Mouse (Mus musculus): ENCODE measurements around the gene Ccdc194. TPM values are rescaled to one million over a fixed set of nuclear protein-coding genes. Genes with fewer than 3 reads are reported as not detected.
"Not testable (repeated sequence)": the region's sequence is repeated elsewhere in the genome, so short reads cannot be mapped to it uniquely, and the experiment has no call there.

Gene Ccdc194
- polyA plus RNA-seq, 1 experiment: 0.04 TPM

DNA sequence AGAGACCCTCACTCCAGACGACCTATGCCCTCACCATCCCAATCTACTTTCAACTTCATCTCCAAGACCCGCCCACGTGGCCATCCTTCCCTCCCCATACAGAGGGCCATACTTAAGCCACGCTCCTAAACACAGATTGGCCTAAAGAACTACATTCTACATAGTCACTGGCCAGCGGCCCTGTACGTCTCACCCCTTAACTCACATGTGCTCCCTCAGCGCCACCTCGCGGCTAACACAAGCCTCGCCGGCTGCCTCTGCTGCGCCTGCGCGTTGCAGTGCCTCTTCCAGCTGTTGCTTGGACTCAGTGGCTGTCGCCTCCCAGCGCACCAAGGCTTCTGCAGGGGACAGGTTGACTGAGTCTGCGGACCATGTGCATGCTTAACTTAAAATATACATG, 3.9 kb downstream of the Ccdc194 start:
- TF ChIP-seq TCF3 (IDR thresholded peaks at IDR 0.05; ENCODE audit: insufficient read length, low read depth) (peak; percentile 59), E2F4 (IDR thresholded peaks at IDR 0.05; ENCODE audit: insufficient read depth) (no peak), MYOG (IDR thresholded peaks at IDR 0.05; ENCODE audit: control insufficient read depth in 1 of 3, insufficient read depth in 1 of 3, insufficient read length in 2 of 3, low read depth in 2 of 3) (peak; percentile 38 to 87 (median 83)), MYOD1 (IDR thresholded peaks at IDR 0.05; ENCODE audit: control insufficient read depth in 1 of 3, insufficient read length in 2 of 3, low read depth in 2 of 3) (peak; percentile 84 to 98 (median 98)), TCF12 (IDR thresholded peaks at IDR 0.05; ENCODE audit: insufficient read depth, poor library complexity, severe bottlenecking) (peak; percentile 28), CEBPB (IDR thresholded peaks at IDR 0.05; ENCODE audit: insufficient read depth, poor library complexity, severe bottlenecking) (no peak), SRF (IDR thresholded peaks at IDR 0.05; ENCODE audit: control insufficient read depth, insufficient read length, low read depth) (no peak), MAX (IDR thresholded peaks at IDR 0.05; ENCODE audit: low read depth) (no peak), USF1 (IDR thresholded peaks at IDR 0.05; ENCODE audit: low read depth) (peak; percentile 79)
- Histone ChIP-seq H3ac (ENCODE audit: control insufficient read depth, insufficient read length) (no peak overlapping the region), H3K27me3 (ENCODE audit: control insufficient read depth, insufficient read depth, insufficient read length) (peaks cover 8% of the 10 kb centered on the region), H3K79me2 (ENCODE audit: control insufficient read depth, insufficient read depth) (no peaks in the 10 kb centered on the region), H3K4me2 (ENCODE audit: low read depth) (peak overlapping the region; percentile 76), H3K36me3 (ENCODE audit: control insufficient read depth, insufficient read depth) (no peaks in the 10 kb centered on the region), H3K4me3 (peak overlapping the region; percentile 4)

GRCm38 (mm10) chr8:71519037-71519825, 6.3 kb downstream of the Ccdc194 start:
- not testable (repeated sequence) for H3K4me3 ChIP-seq; H3K79me2 ChIP-seq (ENCODE audit: control insufficient read depth, insufficient read depth); H3K27me3 ChIP-seq (ENCODE audit: control insufficient read depth, insufficient read depth, insufficient read length); H3K4me2 ChIP-seq (ENCODE audit: low read depth); H3ac ChIP-seq (ENCODE audit: control insufficient read depth, insufficient read length); H3K36me3 ChIP-seq (ENCODE audit: control insufficient read depth, insufficient read depth)

- Histone ChIP-seq H3ac (ENCODE audit: control insufficient read depth, insufficient read length) (no peak overlapping the region), H3K79me2 (ENCODE audit: control insufficient read depth, insufficient read depth) (no peaks in the 10 kb centered on the region), H3K4me2 (ENCODE audit: low read depth) (no peak overlapping the region), H3K4me3 (no peak overlapping the region), H3K36me3 (ENCODE audit: control insufficient read depth, insufficient read depth) (no peaks in the 10 kb centered on the region), H3K27me3 (ENCODE audit: control insufficient read depth, insufficient read depth, insufficient read length) (peaks cover 3% of the 10 kb centered on the region)
- no peak for TF ChIP-seq POLR2AphosphoS2 (IDR thresholded peaks at IDR 0.05; ENCODE audit: insufficient read length, low read depth)
- no peak for TF ChIP-seq TCF12 (IDR thresholded peaks at IDR 0.05; ENCODE audit: insufficient read depth, poor library complexity, severe bottlenecking)
- no peak for TF ChIP-seq MYOG (IDR thresholded peaks at IDR 0.05; ENCODE audit: control insufficient read depth in 1 of 3, insufficient read depth in 1 of 3, insufficient read length in 2 of 3, low read depth in 2 of 3)
- TF ChIP-seq MYOD1 (IDR thresholded peaks at IDR 0.05; ENCODE audit: control insufficient read depth in 1 of 3, insufficient read length in 2 of 3, low read depth in 2 of 3): no peak
- TF ChIP-seq MAX (IDR thresholded peaks at IDR 0.05; ENCODE audit: low read depth): no peak
- TF ChIP-seq POLR2A (IDR thresholded peaks at IDR 0.05; ENCODE audit: insufficient read length, low read depth): no peak
- TF ChIP-seq CEBPB (IDR thresholded peaks at IDR 0.05; ENCODE audit: insufficient read depth, poor library complexity, severe bottlenecking): no peak
Observed at GRCm38 (mm10) chr8:71516786-71517185, 8.7 kb downstream of the Ccdc194 start.

- H3K36me3 ChIP-seq (ENCODE audit: control insufficient read depth, insufficient read depth): no peaks in the 10 kb centered on the region
- no peak overlapping the region for H3K4me3 ChIP-seq
- no peak overlapping the region for H3ac ChIP-seq (ENCODE audit: control insufficient read depth, insufficient read length)
- no peaks in the 10 kb centered on the region for H3K79me2 ChIP-seq (ENCODE audit: control insufficient read depth, insufficient read depth)
- peaks cover 17% of the 10 kb centered on the region for H3K27me3 ChIP-seq (ENCODE audit: control insufficient read depth, insufficient read depth, insufficient read length)
- no peak overlapping the region for H3K4me2 ChIP-seq (ENCODE audit: low read depth)
- TF ChIP-seq TCF12 (IDR thresholded peaks at IDR 0.05; ENCODE audit: insufficient read depth, poor library complexity, severe bottlenecking): no peak
- TF ChIP-seq TCF3 (IDR thresholded peaks at IDR 0.05; ENCODE audit: insufficient read length, low read depth): no peak
- TF ChIP-seq CEBPB (IDR thresholded peaks at IDR 0.05; ENCODE audit: insufficient read depth, poor library complexity, severe bottlenecking): no peak
- no peak for TF ChIP-seq MAX (IDR thresholded peaks at IDR 0.05; ENCODE audit: low read depth)
- no peak for TF ChIP-seq SRF (IDR thresholded peaks at IDR 0.05; ENCODE audit: control insufficient read depth, insufficient read length, low read depth)
- no peak for TF ChIP-seq REST (IDR thresholded peaks at IDR 0.05; ENCODE audit: insufficient read depth, insufficient read length)
- TF ChIP-seq USF1 (IDR thresholded peaks at IDR 0.05; ENCODE audit: low read depth): no peak
- TF ChIP-seq POLR2A (IDR thresholded peaks at IDR 0.05; ENCODE audit: insufficient read length, low read depth): no peak
- no peak for TF ChIP-seq MYOG (IDR thresholded peaks at IDR 0.05; ENCODE audit: control insufficient read depth in 1 of 3, insufficient read depth in 1 of 3, insufficient read length in 2 of 3, low read depth in 2 of 3)
Observed at GRCm38 (mm10) chr8:71515043-71515442, 10.5 kb downstream of the Ccdc194 start.

GRCm38 (mm10) chr8:71513018-71513754, 12.3 kb downstream of the Ccdc194 start:
- H3K36me3 ChIP-seq (ENCODE audit: control insufficient read depth, insufficient read depth): no peaks in the 10 kb centered on the region
- no peaks in the 10 kb centered on the region for H3K79me2 ChIP-seq (ENCODE audit: control insufficient read depth, insufficient read depth)
- H3K4me2 ChIP-seq (ENCODE audit: low read depth): no peak overlapping the region
- no peak overlapping the region for H3K4me3 ChIP-seq
- no peak for TF ChIP-seq POLR2AphosphoS2 (IDR thresholded peaks at IDR 0.05; ENCODE audit: insufficient read length, low read depth)
- TF ChIP-seq TCF3 (IDR thresholded peaks at IDR 0.05; ENCODE audit: insufficient read length, low read depth): no peak
- TF ChIP-seq MYOG (IDR thresholded peaks at IDR 0.05; ENCODE audit: control insufficient read depth in 1 of 3, insufficient read depth in 1 of 3, insufficient read length in 2 of 3, low read depth in 2 of 3): no peak
- no peak for TF ChIP-seq POLR2A (IDR thresholded peaks at IDR 0.05; ENCODE audit: insufficient read length, low read depth)
- TF ChIP-seq REST (IDR thresholded peaks at IDR 0.05; ENCODE audit: insufficient read depth, insufficient read length): no peak
- no peak for TF ChIP-seq CEBPB (IDR thresholded peaks at IDR 0.05; ENCODE audit: insufficient read depth, poor library complexity, severe bottlenecking)
- TF ChIP-seq MAX (IDR thresholded peaks at IDR 0.05; ENCODE audit: low read depth): no peak
- no peak for TF ChIP-seq MYOD1 (IDR thresholded peaks at IDR 0.05; ENCODE audit: control insufficient read depth in 1 of 3, insufficient read length in 2 of 3, low read depth in 2 of 3)
- TF ChIP-seq USF1 (IDR thresholded peaks at IDR 0.05; ENCODE audit: low read depth): no peak
- no peak overlapping the region for H3ac ChIP-seq (ENCODE audit: control insufficient read depth, insufficient read length)
- H3K27me3 ChIP-seq (ENCODE audit: control insufficient read depth, insufficient read depth, insufficient read length): peaks cover 30% of the 10 kb centered on the region
